Mouse (Mus musculus): ENCODE results near the gene Creld1.

The Creld1 gene

GRCm38 (mm10) chr6:113471297-113471936 lies 11.7 kb upstream of the Creld1 start, which contains the start of gene Il17rc:
Gene Il17rc (plus strand): TSS chr6:113471427.
- DNase-seq, result peak; percentile 83

- no peak for DNase-seq
Observed at GRCm38 (mm10) chr6:113472061-113472460, 11.0 kb upstream of the Creld1 start.

GRCm38 (mm10) chr6:113473246-113473645 lies 9.9 kb upstream of the Creld1 start:
- no peak for DNase-seq

- DNase-seq, result no peak
Observed at GRCm38 (mm10) chr6:113473715-113474114, 9.4 kb upstream of the Creld1 start.

GRCm38 (mm10) chr6:113477353-113477752 lies 5.7 kb upstream of the Creld1 start:
- DNase-seq, result no peak

- no peak for DNase-seq
Observed at GRCm38 (mm10) chr6:113478906-113479305, 4.2 kb upstream of the Creld1 start.

GRCm38 (mm10) chr6:113480555-113481373 lies 2.3 kb upstream of the Creld1 start:
- DNase-seq, result peak; percentile 31

GRCm38 (mm10) chr6:113482477-113483099 lies 509 bp upstream of the Creld1 start:
- peak; percentile 58 for DNase-seq

GRCm38 (mm10) chr6:113483729-113484128 lies 632 bp downstream of the Creld1 start:
- DNase-seq, result no peak

GRCm38 (mm10) chr6:113487125-113487576 lies 4.1 kb downstream of the Creld1 start:
- peak; percentile 50 for DNase-seq

- no peak for DNase-seq
Observed at GRCm38 (mm10) chr6:113489410-113489809, 6.3 kb downstream of the Creld1 start.

- no peak for DNase-seq
Observed at GRCm38 (mm10) chr6:113492101-113492864, 9.2 kb downstream of the Creld1 start.

GRCm38 (mm10) chr6:113494258-113494788 lies 11.2 kb downstream of the Creld1 start:
- DNase-seq, result peak; percentile 86

- no peak for DNase-seq
Observed at GRCm38 (mm10) chr6:113495071-113495675, 12.1 kb downstream of the Creld1 start.

GRCm38 (mm10) chr6:113499346-113499745 lies 16.2 kb downstream of the Creld1 start:
- DNase-seq, result no peak

GRCm38 (mm10) chr6:113501388-113502084 lies 18.4 kb downstream of the Creld1 start, which contains the start of gene Prrt3:
Gene Prrt3 (minus strand): TSS chr6:113501931.
- no peak for DNase-seq

GRCm38 (mm10) chr6:113502801-113503200 lies 19.7 kb downstream of the Creld1 start:
- no peak for DNase-seq

GRCm38 (mm10) chr6:113505689-113506088 lies 22.6 kb downstream of the Creld1 start:
- DNase-seq, result no peak

GRCm38 (mm10) chr6:113507130-113507529 lies 24.0 kb downstream of the Creld1 start:
- DNase-seq, result no peak

GRCm38 (mm10) chr6:113508272-113508946 lies 25.3 kb downstream of the Creld1 start:
- no peak for DNase-seq

GRCm38 (mm10) chr6:113508947-113509280 lies 25.8 kb downstream of the Creld1 start:
- DNase-seq, result no peak

Data from kidney, postnatal 14 days (tissue).